Mouse (Mus musculus) small intestine, adult 2 months (tissue): ENCODE data around the gene Eif4g3. TPM values are rescaled to one million over a fixed set of nuclear protein-coding genes. Genes with fewer than 3 reads are reported as not detected.
"Not testable (repeated sequence)": the region's sequence is repeated elsewhere in the genome, so short reads cannot be mapped to it uniquely, and the experiment has no call there.

Experiments
- H3K27ac ChIP-seq: fragments of 200-500 bp; 2 replicates; pipeline ENCODE4 v1.5.1; 2012; ENCODE audit warnings: low read depth, low read length, control low read depth, inconsistent platforms; ENCODE audit not compliant: insufficient read depth
- H3K27me3 ChIP-seq: fragments of 200-500 bp; 2 replicates; pipeline ENCODE4 v1.6.1; 2012; ENCODE audit warnings: mild to moderate bottlenecking, moderate library complexity, low read length, inconsistent platforms; ENCODE audit not compliant: control insufficient read depth, insufficient read depth
- H3K36me3 ChIP-seq: fragments of 200-500 bp; 2 replicates; pipeline ENCODE4 v1.6.1; 2012; ENCODE audit warnings: mild to moderate bottlenecking, low read length, control low read depth, inconsistent platforms; ENCODE audit not compliant: control insufficient read depth, insufficient read depth
- H3K4me1 ChIP-seq: fragments of 200-500 bp; 2 replicates; pipeline ENCODE4 v1.6.1; 2012; ENCODE audit warnings: low read length, inconsistent platforms, mixed read lengths; ENCODE audit not compliant: control insufficient read depth, insufficient read depth, insufficient read length
- H3K4me3 ChIP-seq: fragments of 200-500 bp; 2 replicates; pipeline ENCODE4 v1.5.1; 2012; ENCODE audit warnings: low read depth, mild to moderate bottlenecking, control low read depth, inconsistent platforms, low read length, moderate library complexity
- CTCF ChIP-seq: fragments of 200-500 bp; IDR thresholded peaks from 2 replicates; pipeline ENCODE4 v1.5.1; 2012; ENCODE audit warnings: low read depth, mild to moderate bottlenecking, control low read depth, inconsistent platforms, low read length, moderate library complexity, mixed read lengths; ENCODE audit not compliant: insufficient replicate concordance, insufficient read length; ENCODE audit errors: extremely low read depth
- POLR2A ChIP-seq: fragments of 200-500 bp; IDR thresholded peaks from 2 replicates; pipeline ENCODE4 v1.6.1; 2012; ENCODE audit warnings: low read depth, mild to moderate bottlenecking, control low read depth, inconsistent platforms, low read length, moderate library complexity
- WGBS: fragments of 180-500 bp; shearing (Covaris S2); methylation state at CpG from one replicate; pipeline ENCODE4 v1.1.7; 2018; 5-methylcytosine and 5-hydroxymethylcytosine counted together
- polyA plus RNA-seq: library from polyadenylated mRNA; depleted of rRNA; stranded (reverse); fragments of >200 nt; gene quantifications from 2 replicates; pipeline ENCODE4 v1.2.3, GENCODE M21; 2012

Gene Eif4g3
- polyA plus RNA-seq, 1 experiment, result 19.4 TPM

- Histone ChIP-seq H3K4me3 (no peak overlapping the region), H3K27me3 (no peaks in the 10 kb centered on the region), H3K27ac (no peak overlapping the region), H3K36me3 (peaks cover 13% of the 10 kb centered on the region), H3K4me1 (no peaks in the 10 kb centered on the region)
- WGBS, result 98% methylated on average over 1 of the region's 1 CpGs
- peak; percentile 51; the same call in 1 of the 2 replicates for TF ChIP-seq CTCF
- TF ChIP-seq POLR2A, result no peak
These were observed 53.0 kb downstream of the Eif4g3 start for GRCm38 (mm10) chr4:138045809-138046208.

- Histone ChIP-seq H3K4me3 (no peak overlapping the region), H3K36me3 (peaks cover 12% of the 10 kb centered on the region), H3K27ac (no peak overlapping the region), H3K27me3 (no peaks in the 10 kb centered on the region), H3K4me1 (no peaks in the 10 kb centered on the region)
- no peak for TF ChIP-seq CTCF
- TF ChIP-seq POLR2A, result no peak
- 97% methylated on average over 8 of the region's 8 CpGs for WGBS
These were observed 53.5 kb downstream of the Eif4g3 start for GRCm38 (mm10) chr4:138046371-138046770.

- Histone ChIP-seq H3K36me3 (peaks cover 16% of the 10 kb centered on the region), H3K27me3 (no peaks in the 10 kb centered on the region), H3K4me3 (no peak overlapping the region), H3K27ac (no peak overlapping the region), H3K4me1 (no peaks in the 10 kb centered on the region)
- 83% methylated on average over 6 of the region's 6 CpGs for WGBS
- no peak for TF ChIP-seq CTCF
- TF ChIP-seq POLR2A, result no peak
These were observed 56.7 kb downstream of the Eif4g3 start for GRCm38 (mm10) chr4:138049547-138049946.

- 94% methylated on average over 9 of the region's 9 CpGs for WGBS
- no peaks in the 10 kb centered on the region for H3K27me3 ChIP-seq
- H3K4me1 ChIP-seq, result no peaks in the 10 kb centered on the region
- TF ChIP-seq CTCF (no peak), POLR2A (no peak)
- H3K36me3 ChIP-seq, result peaks cover 7% of the 10 kb centered on the region
- no peak overlapping the region for H3K27ac ChIP-seq
- H3K4me3 ChIP-seq, result no peak overlapping the region
These were observed 58.7 kb downstream of the Eif4g3 start for GRCm38 (mm10) chr4:138051488-138051887.

- TF ChIP-seq POLR2A, result no peak
- no peak for TF ChIP-seq CTCF
- Histone ChIP-seq H3K27ac (no peak overlapping the region), H3K36me3 (peaks cover 19% of the 10 kb centered on the region), H3K27me3 (no peaks in the 10 kb centered on the region), H3K4me3 (no peak overlapping the region), H3K4me1 (no peaks in the 10 kb centered on the region)
- 80% methylated on average over 5 of the region's 5 CpGs for WGBS
These were observed 63.8 kb downstream of the Eif4g3 start for GRCm38 (mm10) chr4:138056658-138057057.

GRCm38 (mm10) chr4:138057196-138057754 is 64.5 kb downstream of the Eif4g3 start:
- not testable (repeated sequence) for H3K4me1 ChIP-seq, H3K27me3 ChIP-seq, H3K4me3 ChIP-seq, H3K27ac ChIP-seq
- WGBS, result 96% methylated on average over 22 of the region's 22 CpGs
- peaks cover 17% of the 10 kb centered on the region for H3K36me3 ChIP-seq

GRCm38 (mm10) chr4:138061161-138061560 is 68.3 kb downstream of the Eif4g3 start:
- Histone ChIP-seq H3K36me3 (peaks cover 16% of the 10 kb centered on the region), H3K4me3 (no peak overlapping the region), H3K27me3 (no peaks in the 10 kb centered on the region), H3K4me1 (peaks cover 12% of the 10 kb centered on the region), H3K27ac (no peak overlapping the region)
- 82% methylated on average over 4 of the region's 4 CpGs for WGBS
- TF ChIP-seq POLR2A (no peak), CTCF (no peak)
